Mouse (Mus musculus) embryonic facial prominence, embryonic 13.5 days (tissue): ENCODE measurements at regions not wholly inside any gene's neighbourhood (a gene's known extent, or its start where the extent isn't known, plus 50 kb on each side); places are given as distances from the start of the nearest gene placed in this dataset.

ENCODE experiments used
- ATAC-seq: fragments of 200-750 bp; cut with Nextera tagmentation; 2 replicates; pipeline ENCODE4 v1.8.0; 2017; ENCODE audit warnings: low read depth; ENCODE audit not compliant: insufficient number of reproducible peaks, insufficient read depth, low FRiP score, low TSS enrichment
- H3K27ac ChIP-seq: fragments of 300-500 bp; sonication (generic); 2 replicates; pipeline ENCODE4 v1.5.1; 2015; ENCODE audit warnings: moderate library complexity, mild to moderate bottlenecking, inconsistent platforms
- H3K27me3 ChIP-seq: fragments of 300-500 bp; sonication (generic); 2 replicates; pipeline ENCODE4 v1.6.1; 2015; ENCODE audit warnings: mild to moderate bottlenecking, inconsistent platforms
- H3K36me3 ChIP-seq: fragments of 300-500 bp; sonication (generic); 2 replicates; pipeline ENCODE4 v1.6.1; 2015; ENCODE audit warnings: mild to moderate bottlenecking, inconsistent platforms
- H3K4me1 ChIP-seq: fragments of 300-500 bp; sonication (generic); 2 replicates; pipeline ENCODE4 v1.6.1; 2015; ENCODE audit warnings: inconsistent platforms
- H3K4me2 ChIP-seq: fragments of 300-500 bp; sonication (generic); 2 replicates; pipeline ENCODE4 v1.6.1; 2015; ENCODE audit warnings: moderate library complexity, mild to moderate bottlenecking, inconsistent platforms
- H3K4me3 ChIP-seq: fragments of 300-500 bp; sonication (generic); 2 replicates; pipeline ENCODE4 v1.5.1; 2015; ENCODE audit warnings: mild to moderate bottlenecking, inconsistent platforms
- H3K9ac ChIP-seq: fragments of 300-500 bp; sonication (generic); 2 replicates; pipeline ENCODE4 v1.6.1; 2015; ENCODE audit warnings: mild to moderate bottlenecking, inconsistent platforms
- H3K9me3 ChIP-seq: fragments of 300-500 bp; sonication (generic); 2 replicates; pipeline ENCODE4 v1.6.1; 2016; ENCODE audit warnings: inconsistent platforms
- WGBS: fragments of 180-500 bp; shearing (Covaris S2); methylation state at CpG from one replicate; pipeline ENCODE4 v1.1.7; 2015; ENCODE audit warnings: mixed read lengths; 5-methylcytosine and 5-hydroxymethylcytosine counted together

DNA sequence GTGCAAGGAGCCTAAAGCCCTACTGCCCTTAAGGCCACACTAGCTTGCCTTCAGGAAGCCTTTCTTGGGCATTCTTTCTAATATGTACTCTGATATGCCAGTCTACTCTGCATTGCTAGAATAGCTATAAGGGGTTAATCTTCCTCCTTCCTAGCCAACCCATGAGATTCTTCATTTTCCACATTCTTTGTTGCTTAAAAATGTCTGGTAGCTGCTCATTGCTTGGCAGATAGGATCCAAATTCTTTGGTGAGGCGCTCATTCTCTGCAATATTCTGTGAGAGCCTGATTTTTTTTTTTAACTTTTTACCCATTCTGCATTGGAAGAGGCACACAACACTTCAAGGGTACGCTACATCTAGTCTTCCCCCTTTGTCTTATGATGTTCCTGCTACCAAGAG is 127.7 kb upstream of the Rnd3 start:
- no peak overlapping the region for H3K4me2 ChIP-seq
- WGBS = 66% methylated on average over 2 of the region's 2 CpGs
- ATAC-seq = no peak
- peaks cover 15% of the 10 kb centered on the region for H3K4me1 ChIP-seq
- no peaks in the 10 kb centered on the region for H3K27me3 ChIP-seq
- no peak overlapping the region for H3K4me3 ChIP-seq
- no peaks in the 10 kb centered on the region for H3K36me3 ChIP-seq
- no peak overlapping the region for H3K9ac ChIP-seq
- H3K27ac ChIP-seq = no peak overlapping the region
- H3K9me3 ChIP-seq = no peaks in the 10 kb centered on the region

DNA sequence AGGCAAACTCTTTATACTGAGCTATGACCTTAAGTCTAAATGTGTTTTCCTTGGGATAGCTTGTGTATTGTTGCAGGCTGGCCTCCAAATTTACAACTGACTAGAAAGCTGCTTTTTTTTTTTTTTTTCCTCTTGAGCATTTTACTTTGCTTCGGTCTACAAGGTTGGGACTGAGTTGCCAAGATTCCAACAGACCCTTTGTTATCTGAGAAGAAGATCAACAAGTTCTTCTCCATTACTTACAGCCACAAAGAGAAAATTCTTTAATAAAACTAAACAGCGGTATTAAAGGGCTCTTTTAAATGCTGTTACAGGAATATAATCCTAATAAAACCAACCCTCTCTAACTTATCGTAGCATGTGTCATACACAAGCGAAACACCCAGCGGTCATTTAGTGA is 124.4 kb upstream of the Rnd3 start:
- Histone ChIP-seq H3K4me1 (peaks cover 11% of the 10 kb centered on the region; the same call in 1 of the 2 replicates), H3K27ac (peak overlapping the region; percentile 11; the same call in 1 of the 2 replicates), H3K27me3 (no peaks in the 10 kb centered on the region), H3K4me3 (no peak overlapping the region), H3K9me3 (no peaks in the 10 kb centered on the region), H3K9ac (no peak overlapping the region), H3K4me2 (no peak overlapping the region), H3K36me3 (no peaks in the 10 kb centered on the region)
- no peak for ATAC-seq
- WGBS = 51% methylated on average over 5 of the region's 5 CpGs

DNA sequence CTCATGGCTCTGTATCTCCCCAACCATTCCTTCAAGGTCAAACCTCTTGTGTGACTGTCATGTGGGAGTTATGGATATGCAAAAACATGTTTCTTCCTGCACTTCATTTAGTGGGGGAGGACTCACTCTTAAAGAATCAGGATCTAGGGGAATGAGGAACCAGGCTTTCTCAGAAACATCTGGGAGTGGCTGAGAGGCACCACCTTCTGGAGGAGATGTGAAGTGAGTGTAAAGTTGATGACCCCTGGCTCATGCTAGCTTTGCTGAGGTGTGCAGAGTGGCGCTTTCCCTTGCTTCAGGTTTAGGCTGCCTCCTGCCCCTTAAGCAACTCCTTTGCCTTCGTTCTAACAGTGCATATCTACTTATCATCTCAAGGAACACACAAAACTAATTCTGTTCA is 119.6 kb upstream of the Rnd3 start:
- no peaks in the 10 kb centered on the region for H3K36me3 ChIP-seq
- no peak overlapping the region for H3K9ac ChIP-seq
- no peak for ATAC-seq
- H3K27ac ChIP-seq = peak overlapping the region; percentile 45
- H3K4me2 ChIP-seq = no peak overlapping the region
- H3K4me3 ChIP-seq = no peak overlapping the region
- no peaks in the 10 kb centered on the region for H3K9me3 ChIP-seq
- H3K4me1 ChIP-seq = peaks cover 17% of the 10 kb centered on the region
- WGBS = 53% methylated on average over 2 of the region's 2 CpGs
- no peaks in the 10 kb centered on the region for H3K27me3 ChIP-seq

DNA sequence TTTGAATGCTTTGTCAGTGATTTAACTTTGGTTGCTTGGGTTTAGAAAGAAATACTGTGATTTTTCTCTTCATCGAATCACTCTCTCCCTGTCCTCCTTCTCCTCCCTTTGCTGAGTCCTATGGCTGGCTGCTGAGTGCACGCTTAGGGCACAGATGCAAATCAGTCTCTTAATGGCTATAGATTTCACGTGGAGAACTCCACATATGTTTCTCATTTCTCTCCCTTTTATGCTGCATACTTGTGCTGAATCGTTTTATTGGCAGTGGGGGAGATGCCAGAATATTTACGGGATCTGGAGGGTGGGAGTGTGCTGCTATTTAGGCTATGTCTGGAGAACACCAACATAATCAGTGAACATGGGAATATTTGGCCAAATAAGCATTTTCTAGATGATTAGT is 118.8 kb upstream of the Rnd3 start:
- peak; percentile 84 for ATAC-seq
- Histone ChIP-seq H3K27ac (peak overlapping the region; percentile 67; the same call in 1 of the 2 replicates), H3K4me3 (no peak overlapping the region), H3K27me3 (no peaks in the 10 kb centered on the region), H3K4me2 (peak overlapping the region; percentile 4; the same call in 1 of the 2 replicates), H3K9me3 (no peaks in the 10 kb centered on the region), H3K36me3 (no peaks in the 10 kb centered on the region), H3K4me1 (peaks cover 17% of the 10 kb centered on the region), H3K9ac (no peak overlapping the region)
- 19% methylated on average over 5 of the region's 5 CpGs for WGBS

DNA sequence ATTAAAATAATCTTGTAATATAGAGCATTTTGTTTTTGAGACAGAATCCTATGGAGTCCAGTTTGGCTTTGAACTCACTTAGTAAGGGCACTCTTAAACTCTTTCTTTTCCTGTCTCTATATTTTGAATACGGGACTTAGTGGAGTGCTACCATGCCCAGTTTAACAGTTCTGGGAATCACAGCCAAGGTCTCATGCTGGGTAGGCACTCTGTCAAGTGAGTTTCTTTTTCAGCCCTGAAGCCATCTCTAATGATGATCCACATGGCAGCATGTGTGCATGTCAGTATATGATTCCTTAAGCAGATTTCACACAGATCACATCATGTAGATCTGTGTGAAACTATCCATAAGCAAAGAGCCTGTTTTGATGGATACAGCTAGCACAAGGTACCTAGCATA is 113.6 kb upstream of the Rnd3 start:
- H3K4me1 ChIP-seq = peaks cover 7% of the 10 kb centered on the region
- ATAC-seq = no peak
- WGBS = 85% methylated on average over 1 of the region's 1 CpGs

DNA sequence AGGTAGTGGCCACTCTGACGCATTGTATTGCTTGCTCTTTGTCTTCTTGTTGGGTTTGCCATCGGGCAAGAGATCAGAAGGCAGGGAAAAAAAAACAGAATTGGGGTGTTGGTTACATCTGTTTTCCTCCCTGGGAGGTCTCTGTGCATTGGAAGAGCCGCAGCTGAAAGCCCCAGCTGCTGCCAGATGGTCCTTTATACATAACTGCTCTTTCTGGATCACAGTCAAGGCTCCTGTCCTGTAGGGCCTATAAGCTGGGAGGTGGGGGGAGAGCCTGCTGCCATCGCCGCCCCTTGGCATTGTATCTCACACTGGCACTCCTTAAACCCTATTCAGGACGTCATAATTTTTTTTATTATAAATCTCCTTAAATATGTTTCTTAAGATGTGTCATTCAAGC is 101.9 kb upstream of the Rnd3 start:
- H3K27me3 ChIP-seq = no peaks in the 10 kb centered on the region
- no peak overlapping the region for H3K4me2 ChIP-seq
- peaks cover 5% of the 10 kb centered on the region; the same call in 1 of the 2 replicates for H3K4me1 ChIP-seq
- H3K4me3 ChIP-seq = no peak overlapping the region
- whole genome bisulfite sequencing = 45% methylated on average over 6 of the region's 6 CpGs
- H3K9ac ChIP-seq = no peak overlapping the region
- no peak overlapping the region for H3K27ac ChIP-seq
- no peaks in the 10 kb centered on the region for H3K36me3 ChIP-seq
- no peak for ATAC-seq
- no peaks in the 10 kb centered on the region for H3K9me3 ChIP-seq

More for the DNA sequence above, 113.6 kb upstream of the Rnd3 start:
- Histone ChIP-seq H3K9ac (no peak overlapping the region), H3K36me3 (no peaks in the 10 kb centered on the region), H3K4me2 (no peak overlapping the region), H3K27me3 (no peaks in the 10 kb centered on the region), H3K4me3 (no peak overlapping the region), H3K27ac (no peak overlapping the region), H3K9me3 (no peaks in the 10 kb centered on the region)

DNA sequence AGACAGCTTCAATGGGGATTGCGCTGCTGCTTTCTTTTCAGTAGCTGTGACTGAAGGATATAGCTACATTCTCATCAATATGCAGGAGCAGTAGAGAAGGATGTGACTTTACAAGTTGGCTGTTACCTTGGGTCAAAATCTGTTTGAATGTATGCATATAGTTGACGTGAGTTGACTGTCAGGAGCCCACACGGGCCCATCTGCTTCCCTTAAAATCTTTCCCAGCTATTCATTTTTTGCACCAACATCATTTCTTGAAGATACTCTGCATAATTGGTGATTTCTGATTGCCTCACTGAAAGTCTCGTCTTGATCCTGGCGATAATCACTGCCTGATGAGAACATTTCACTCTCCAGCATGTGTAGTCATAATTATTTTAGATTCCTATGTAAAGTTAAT is 92.7 kb upstream of the Rnd3 start:
- WGBS = 54% methylated on average over 5 of the region's 5 CpGs
- no peak for ATAC-seq
- H3K4me1 ChIP-seq = peaks cover 16% of the 10 kb centered on the region

DNA sequence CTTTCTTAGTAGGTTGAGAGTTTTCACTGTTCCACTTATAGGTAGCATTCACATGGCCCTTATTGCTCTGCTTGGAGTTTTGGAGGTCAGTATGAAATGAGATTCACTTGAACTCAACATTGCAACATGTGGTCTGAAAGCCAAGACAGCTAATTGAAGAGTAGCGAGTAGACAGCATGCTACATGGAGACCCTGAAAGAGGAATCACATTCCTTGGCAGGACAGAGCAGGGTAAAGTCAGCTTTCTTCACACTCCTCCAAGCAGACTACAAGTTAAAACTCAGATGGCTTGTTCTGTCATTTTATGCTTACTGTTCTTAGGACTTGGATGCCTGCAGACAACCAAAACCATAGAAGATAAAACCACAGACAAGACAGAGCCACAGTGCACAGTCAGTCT is 91.1 kb upstream of the Rnd3 start:
- peaks cover 16% of the 10 kb centered on the region for H3K4me1 ChIP-seq
- H3K9ac ChIP-seq = no peak overlapping the region
- no peak for ATAC-seq
- H3K4me3 ChIP-seq = no peak overlapping the region
- no peak overlapping the region for H3K4me2 ChIP-seq
- no peak overlapping the region for H3K27ac ChIP-seq
- no peaks in the 10 kb centered on the region for H3K27me3 ChIP-seq
- 78% methylated on average over 1 of the region's 1 CpGs for WGBS
- no peaks in the 10 kb centered on the region for H3K36me3 ChIP-seq
- no peaks in the 10 kb centered on the region for H3K9me3 ChIP-seq

More for the DNA sequence above, 92.7 kb upstream of the Rnd3 start:
- Histone ChIP-seq H3K27me3 (no peaks in the 10 kb centered on the region), H3K4me3 (no peak overlapping the region), H3K36me3 (no peaks in the 10 kb centered on the region), H3K9ac (no peak overlapping the region), H3K27ac (no peak overlapping the region), H3K4me2 (no peak overlapping the region), H3K9me3 (no peaks in the 10 kb centered on the region)

DNA sequence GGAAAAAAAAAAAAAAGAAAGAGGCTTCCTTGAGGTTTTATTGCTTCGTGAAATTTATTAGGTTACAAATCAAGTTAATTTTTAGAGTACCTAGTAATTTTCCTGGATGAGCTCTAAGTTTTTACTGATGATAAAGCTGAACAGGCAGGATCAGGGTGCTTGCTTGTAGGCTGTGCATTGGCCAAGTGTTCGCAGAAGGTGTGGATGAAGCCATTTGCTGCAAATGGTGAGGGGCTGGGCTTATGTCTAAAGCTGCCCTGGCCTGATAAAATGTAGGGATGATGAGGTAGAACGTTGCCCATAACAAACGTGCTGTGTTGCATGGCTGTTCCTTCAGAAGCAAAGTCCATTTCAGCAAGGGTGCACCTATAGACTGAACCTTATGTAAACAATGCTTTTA is 90.1 kb upstream of the Rnd3 start:
- H3K36me3 ChIP-seq = no peaks in the 10 kb centered on the region
- H3K27me3 ChIP-seq = no peaks in the 10 kb centered on the region
- no peak overlapping the region for H3K9ac ChIP-seq
- no peak overlapping the region for H3K27ac ChIP-seq
- 58% methylated on average over 4 of the region's 4 CpGs for WGBS
- no peak for ATAC-seq
- H3K4me2 ChIP-seq = peak overlapping the region; percentile 42; the same call in 1 of the 2 replicates
- H3K9me3 ChIP-seq = no peaks in the 10 kb centered on the region
- H3K4me3 ChIP-seq = no peak overlapping the region
- H3K4me1 ChIP-seq = peaks cover 25% of the 10 kb centered on the region

DNA sequence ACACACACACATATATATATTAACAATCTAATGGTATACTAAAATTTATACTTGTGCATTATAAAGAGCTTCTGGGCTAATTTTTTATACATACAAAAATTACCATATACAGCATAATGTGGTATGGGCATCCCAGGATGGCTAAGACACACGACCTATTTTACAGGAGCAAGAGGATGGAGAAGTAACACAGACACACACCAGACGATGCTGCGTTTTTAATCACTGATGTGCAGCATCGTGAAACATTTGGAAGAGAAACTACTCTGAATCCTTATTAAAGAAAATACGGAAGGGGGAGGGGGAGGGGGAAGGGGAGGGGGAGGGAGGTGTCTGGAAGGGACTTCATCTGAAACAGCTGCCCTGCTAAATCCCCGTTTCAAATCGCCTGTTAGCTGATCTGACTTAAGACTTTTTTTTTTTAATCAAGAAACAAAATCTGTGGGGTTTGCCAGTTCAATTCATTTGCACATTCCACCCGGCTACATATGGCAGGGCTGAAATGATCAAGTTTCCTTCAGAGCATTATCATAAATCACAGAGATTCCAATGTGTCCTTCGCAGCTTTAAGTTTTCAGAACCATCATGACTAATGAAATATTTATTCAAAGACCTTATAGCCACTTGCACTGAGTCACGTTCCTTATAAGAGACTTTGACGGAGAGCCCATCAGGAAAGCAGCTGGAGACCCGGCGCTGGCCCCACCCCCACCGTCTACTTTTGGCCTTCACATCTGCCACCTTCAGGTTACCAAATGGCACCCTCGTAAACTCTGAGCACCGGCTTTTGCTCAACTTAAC is 89.4 kb upstream of the Rnd3 start:
- ATAC-seq = peak; percentile 48; the same call in 1 of the 2 replicates
- no peaks in the 10 kb centered on the region for H3K36me3 ChIP-seq
- 5% methylated on average over 16 of the region's 16 CpGs for WGBS
- no peaks in the 10 kb centered on the region for H3K27me3 ChIP-seq
- no peaks in the 10 kb centered on the region for H3K9me3 ChIP-seq
- H3K27ac ChIP-seq = peak overlapping the region; percentile 57; the same call in 1 of the 2 replicates
- H3K4me2 ChIP-seq = peak overlapping the region; percentile 42
- H3K9ac ChIP-seq = no peak overlapping the region
- H3K4me3 ChIP-seq = no peak overlapping the region
- peaks cover 31% of the 10 kb centered on the region for H3K4me1 ChIP-seq

DNA sequence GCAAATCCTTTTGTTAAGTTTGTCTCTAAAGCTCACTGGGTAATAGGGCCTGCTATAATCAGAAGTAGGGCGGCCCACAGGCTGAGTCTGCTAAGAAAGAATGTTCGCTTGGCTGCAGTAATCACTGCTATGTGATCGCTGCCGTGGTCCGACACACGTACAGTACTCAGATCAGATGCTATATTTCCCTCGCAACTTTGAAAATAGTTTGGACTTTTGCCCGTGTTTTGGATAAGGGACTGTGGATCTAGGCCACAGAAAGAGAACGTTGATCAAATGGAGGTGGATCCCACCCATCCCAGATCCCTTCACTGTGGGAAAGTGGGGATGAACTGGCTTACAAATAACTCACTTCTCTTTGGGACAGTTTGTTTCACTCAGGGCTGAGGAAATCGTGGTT is 88.5 kb upstream of the Rnd3 start:
- no peaks in the 10 kb centered on the region for H3K36me3 ChIP-seq
- 49% methylated on average over 10 of the region's 10 CpGs for WGBS
- H3K4me1 ChIP-seq = peaks cover 31% of the 10 kb centered on the region
- no peaks in the 10 kb centered on the region for H3K27me3 ChIP-seq
- ATAC-seq = no peak
- no peak overlapping the region for H3K4me2 ChIP-seq
- no peak overlapping the region for H3K4me3 ChIP-seq
- peak overlapping the region; percentile 41 for H3K27ac ChIP-seq
- no peaks in the 10 kb centered on the region for H3K9me3 ChIP-seq
- H3K9ac ChIP-seq = no peak overlapping the region

DNA sequence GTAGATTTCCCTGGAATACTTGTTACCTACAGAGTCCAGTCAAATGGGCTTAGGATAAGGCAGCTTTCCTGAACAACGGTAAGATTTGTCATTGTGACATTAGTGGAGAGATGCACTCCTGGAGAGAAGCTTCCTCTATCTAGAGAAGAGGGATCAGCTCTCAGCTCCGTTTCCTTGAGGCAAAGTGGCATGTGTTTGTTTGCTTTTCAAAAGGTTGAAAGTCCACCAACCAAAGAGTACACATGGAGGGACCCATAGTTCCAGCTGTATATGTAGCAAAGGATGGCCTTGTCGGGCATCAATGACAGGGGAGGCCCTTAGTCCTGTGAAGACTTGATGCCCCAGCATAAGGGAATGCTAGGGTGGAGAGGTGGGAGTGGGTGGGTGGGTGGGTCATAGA is 87.9 kb upstream of the Rnd3 start:
- WGBS = 73% methylated on average over 3 of the region's 3 CpGs

More for the DNA sequence above, 87.9 kb upstream of the Rnd3 start:
- no peak overlapping the region for H3K4me2 ChIP-seq
- no peaks in the 10 kb centered on the region for H3K27me3 ChIP-seq
- no peaks in the 10 kb centered on the region for H3K36me3 ChIP-seq
- no peak overlapping the region for H3K27ac ChIP-seq
- H3K9ac ChIP-seq = no peak overlapping the region
- ATAC-seq = no peak
- no peak overlapping the region for H3K4me3 ChIP-seq
- H3K4me1 ChIP-seq = peaks cover 31% of the 10 kb centered on the region
- H3K9me3 ChIP-seq = no peaks in the 10 kb centered on the region
